Mouse (Mus musculus) colon, adult 2 months (tissue): ENCODE results near the gene Cfap69. TPM values are rescaled to one million over a fixed set of nuclear protein-coding genes. Genes with fewer than 3 reads are reported as not detected.

Source experiments
- polyA plus RNA-seq: library from polyadenylated mRNA; depleted of rRNA; stranded (reverse); fragments of >200 nt; gene quantifications from 2 replicates; pipeline ENCODE4 v1.2.3, GENCODE M21; 2012; rRNA removed

The Cfap69 gene
- polyA plus RNA-seq = 0.93 and 1.1 TPM in 2 replicates

DNA sequence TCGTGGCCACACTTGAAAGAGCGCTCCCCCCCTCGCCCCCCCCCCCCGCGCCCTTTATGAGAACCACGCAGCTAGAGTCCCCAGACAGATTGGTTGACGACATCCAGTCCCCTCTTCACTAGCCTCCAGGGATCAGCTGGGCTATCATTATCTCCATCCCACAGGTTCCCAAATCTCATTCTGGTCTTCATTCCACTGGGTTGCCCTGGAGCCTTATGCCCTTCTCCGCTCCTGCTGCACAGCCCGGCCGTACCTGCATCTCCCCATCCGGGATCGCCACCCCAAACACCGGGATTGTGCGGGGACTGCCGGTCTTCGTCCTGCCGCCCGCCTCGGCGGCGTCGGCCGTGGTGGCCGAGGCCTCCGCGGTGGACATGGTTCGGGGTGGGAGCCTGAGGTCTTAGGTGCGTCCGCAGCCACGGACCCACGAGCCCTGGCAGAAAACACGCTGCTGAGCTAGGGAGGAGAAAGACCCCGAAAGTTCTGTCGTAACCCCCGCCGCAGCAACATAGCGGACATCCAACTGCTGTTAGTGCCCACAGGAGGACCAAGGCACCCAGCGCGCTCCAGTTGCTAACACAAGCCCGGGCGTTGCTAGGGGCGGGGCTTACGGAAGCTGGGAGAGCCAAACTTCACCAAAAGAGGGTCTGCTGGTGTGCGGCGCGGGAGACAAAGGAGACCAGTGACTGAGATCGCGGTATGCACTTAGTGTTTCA is at the start of gene Cfap69:
Gene Cfap69, minus strand, starts transcription at position 585 of the 716 bp plus-strand sequence.

GRCm38 (mm10) chr5:5693956-5694653 is 30.1 kb upstream of the Cfap69 start, which contains the start of gene Steap2:
Steap2 (minus strand) TSS chr5:5694578.

GRCm38 (mm10) chr5:5573749-5574317 is 90.2 kb downstream of the Cfap69 start, which contains the start of gene Gm8773:
Gm8773 (plus strand) TSS chr5:5573799.

DNA sequence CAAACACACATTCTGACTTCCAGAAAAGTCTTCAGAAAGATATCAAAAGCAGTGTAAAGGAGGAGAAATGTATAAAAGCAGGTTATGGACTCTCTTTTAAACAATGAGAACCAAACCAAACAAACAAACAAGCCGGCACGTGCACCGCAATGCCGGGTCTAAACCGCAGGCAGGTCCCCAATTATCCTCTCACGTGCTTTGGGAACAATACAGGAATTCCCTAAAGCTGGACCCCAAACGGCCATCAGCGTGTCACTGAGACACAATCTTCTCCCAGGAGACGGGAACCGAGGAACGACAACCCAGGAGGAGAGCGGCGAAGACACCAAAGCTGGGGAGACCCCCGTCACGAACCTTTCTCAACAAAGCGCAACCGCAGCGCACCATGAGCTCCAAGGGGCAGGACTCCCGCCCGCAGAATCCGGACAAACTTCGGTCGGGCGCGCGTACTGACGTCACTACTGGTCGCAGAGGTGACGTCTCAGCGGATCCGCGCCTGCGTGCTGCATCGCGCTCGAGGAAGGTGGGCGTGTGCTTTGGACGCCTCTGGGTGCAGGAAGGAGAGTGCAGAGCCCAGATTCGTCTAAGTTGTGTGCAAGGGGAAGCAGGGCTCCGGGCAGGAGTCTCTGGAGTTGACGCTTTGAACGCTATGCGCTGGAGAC is 104.8 kb downstream of the Cfap69 start, which contains the start of gene Gtpbp10:
Gene Gtpbp10, minus strand, starts transcription at position 460 of the 662 bp plus-strand sequence.

Other genes starting within 250 kb of the Cfap69 start
- 0.83 and 1.1 TPM in 2 replicates for gene Cdk14, start 243.9 kb downstream of the Cfap69 start, polyA plus RNA-seq
- gene 1700015F17Rik, start 185.1 kb downstream of the Cfap69 start, polyA plus RNA-seq = not detected in 2 replicates
- gene Cldn12, start 149.3 kb downstream of the Cfap69 start, polyA plus RNA-seq = 24.2 and 31.2 TPM in 2 replicates
- gene Gtpbp10, start 104.7 kb downstream of the Cfap69 start, polyA plus RNA-seq = 1.4 TPM in 2 replicates
- 0.23 and 0.25 TPM in 2 replicates for gene Gm8773, start 90.4 kb downstream of the Cfap69 start, polyA plus RNA-seq
- 3.4 and 4.7 TPM in 2 replicates for gene Steap2, start 30.3 kb upstream of the Cfap69 start, polyA plus RNA-seq
- 1.2 and 1.7 TPM in 2 replicates for gene Steap1, start 85.1 kb upstream of the Cfap69 start, polyA plus RNA-seq